Mouse (Mus musculus): ENCODE results near the gene Tdp2.

DNA sequence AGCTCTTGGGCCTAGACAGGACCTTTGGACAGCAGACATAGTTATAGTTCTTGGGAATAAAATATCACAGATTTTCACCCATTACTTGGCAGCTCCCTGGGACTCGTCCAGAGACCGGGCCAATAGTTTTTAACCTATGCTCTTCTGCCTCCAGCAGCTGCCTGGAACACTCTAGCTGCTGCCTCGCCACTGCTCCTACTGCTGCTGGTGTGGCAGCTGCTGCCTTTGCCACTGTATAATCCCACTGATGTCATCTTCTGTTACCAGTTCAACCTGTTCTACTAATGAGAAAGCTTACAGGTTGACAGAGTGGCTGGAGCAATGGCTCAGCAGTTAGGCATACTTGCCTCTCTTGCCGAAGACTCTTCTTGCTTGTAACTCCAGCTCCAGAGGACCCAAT lies 17.8 kb downstream of the Tdp2 start:
- TF ChIP-seq CTCF (IDR thresholded peaks at IDR 0.05; ENCODE audit: insufficient read depth, low read length) (no peak), POLR2A (IDR thresholded peaks at IDR 0.05; ENCODE audit: borderline replicate concordance, extremely low read depth, low read depth, low read length) (no peak)
